Mouse (Mus musculus) R1 (cell line): ENCODE data around the gene Prkcb.

Source experiments
- DNase-seq: peaks from one replicate; pipeline ENCODE4 v3.0.0-alpha.2; 2018; ENCODE audit warnings: low read depth, low spot score

Prkcb gene

GRCm38 (mm10) chr7:122289243-122290111, 926 bp downstream of the Prkcb start:
- peak; percentile 54 for DNase-seq

DNA sequence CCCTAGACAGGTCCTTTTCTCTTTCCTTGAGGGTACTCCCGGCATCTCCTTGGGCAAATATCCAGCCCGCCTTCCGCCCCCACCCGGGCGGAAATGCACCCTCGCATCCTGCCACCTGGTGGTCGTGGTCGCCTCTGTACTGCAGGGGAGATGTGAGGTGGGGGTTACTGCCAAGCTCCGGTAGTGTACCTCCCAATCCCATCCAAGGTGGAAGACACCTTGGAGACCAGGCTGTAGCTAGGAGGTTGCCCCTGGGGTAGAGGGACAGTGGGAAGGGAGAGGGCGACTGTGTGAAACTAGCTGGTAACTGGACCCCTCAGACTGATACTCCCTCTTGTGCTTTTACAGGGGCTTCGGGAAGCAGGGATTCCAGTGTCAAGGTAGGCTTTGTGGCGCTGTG, 1.6 kb downstream of the Prkcb start:
- peak; percentile 19 for DNase-seq

DNA sequence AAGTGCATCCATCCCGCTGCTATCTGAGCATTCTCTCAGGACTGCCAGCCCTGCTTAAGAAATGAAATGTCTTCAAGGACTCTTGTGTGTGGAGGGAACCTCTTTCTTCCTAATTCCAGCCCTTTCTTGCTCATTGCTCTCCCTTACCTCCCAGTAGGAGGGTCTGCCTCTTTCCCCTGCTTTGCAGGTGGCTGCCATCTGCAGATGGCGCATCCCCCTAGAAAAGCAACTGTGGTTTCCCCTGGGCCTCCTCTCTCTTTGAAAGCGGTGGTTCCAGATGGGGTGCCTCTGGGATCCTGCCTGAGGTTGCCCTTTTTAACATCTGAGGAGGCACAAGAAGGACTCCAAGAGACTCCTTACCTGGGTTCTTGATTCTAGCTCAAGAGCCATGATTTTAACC, 2.2 kb downstream of the Prkcb start:
- DNase-seq = no peak

DNA sequence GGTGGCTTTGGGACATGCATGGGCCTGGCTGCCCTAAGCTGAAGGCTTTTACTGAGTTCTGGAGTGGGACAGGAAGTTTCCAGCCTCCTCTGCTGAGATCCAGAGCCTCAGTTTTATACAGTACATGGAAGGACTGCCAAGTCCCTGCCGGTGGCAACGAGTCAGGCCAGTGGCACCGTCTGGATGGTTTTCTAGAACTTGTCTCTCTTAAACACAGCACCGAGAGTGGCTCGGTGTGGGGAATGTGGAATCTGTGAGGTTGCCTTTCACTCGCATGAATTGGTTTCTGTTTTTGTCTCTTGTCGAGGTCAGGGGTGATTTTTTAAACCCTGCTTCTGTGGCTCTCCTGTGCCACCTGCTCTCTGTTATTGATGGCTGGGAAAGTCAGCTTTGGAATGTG, 3.6 kb downstream of the Prkcb start:
- no peak for DNase-seq

DNA sequence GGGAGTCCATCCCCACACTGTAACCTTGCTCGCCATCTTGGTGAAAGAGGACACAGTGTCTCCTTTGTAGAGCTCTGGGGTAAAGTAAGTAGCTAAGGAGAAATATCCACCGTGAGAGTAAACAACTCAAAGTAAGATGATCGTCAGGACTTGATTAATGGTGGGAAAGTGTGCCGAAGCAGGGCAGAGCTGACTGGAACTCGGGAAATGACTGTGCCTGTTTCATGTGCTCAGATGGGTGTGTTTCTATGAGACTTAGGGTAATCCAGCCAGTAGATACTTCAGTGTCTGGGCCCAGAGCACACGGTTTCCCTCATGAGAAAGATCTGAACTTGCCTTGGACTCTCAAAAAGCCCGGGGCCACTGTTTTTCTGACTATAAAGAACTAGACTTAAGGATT, 5.6 kb downstream of the Prkcb start:
- DNase-seq = no peak

DNA sequence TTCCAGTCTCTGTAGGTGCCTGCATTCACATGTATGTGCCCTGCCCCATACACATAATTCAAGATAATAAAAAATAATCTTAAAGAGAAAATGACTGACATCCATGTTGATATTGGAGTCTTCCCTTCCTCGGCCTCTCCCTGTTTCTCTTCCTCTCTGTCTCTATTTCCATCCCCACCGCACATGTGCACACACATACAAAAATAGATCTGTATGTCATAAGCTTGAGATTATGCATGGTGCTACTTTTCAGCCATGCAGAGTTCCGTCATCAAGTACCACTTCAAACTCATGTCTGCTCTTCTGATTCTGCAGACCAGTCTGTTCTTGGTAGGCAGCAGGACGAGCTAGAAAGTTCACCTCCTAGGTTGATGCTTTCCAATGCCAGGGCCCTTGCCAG, 6.8 kb downstream of the Prkcb start:
- DNase-seq = no peak

- DNase-seq = no peak
These were observed 7.8 kb downstream of the Prkcb start for GRCm38 (mm10) chr7:122296331-122296730.

DNA sequence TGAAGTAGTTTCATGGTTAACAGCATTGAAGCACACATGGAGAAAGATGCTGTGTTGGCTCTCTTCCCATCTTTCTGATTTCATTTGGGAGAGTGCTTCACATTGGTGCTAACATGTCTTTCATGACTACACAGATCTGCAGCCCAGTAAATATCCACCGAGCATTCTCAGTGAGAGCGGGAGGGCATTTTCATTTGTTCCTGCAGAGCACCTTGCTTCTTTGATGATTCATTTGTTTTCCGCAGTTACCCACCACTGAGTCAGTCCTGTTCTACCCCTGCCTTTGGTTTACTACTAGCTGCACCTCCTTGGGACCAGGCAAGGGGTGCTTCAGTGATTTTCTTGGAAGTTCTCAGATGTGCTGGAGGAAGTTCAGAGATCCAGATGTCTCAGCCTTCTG, 8.3 kb downstream of the Prkcb start:
- DNase-seq = no peak

DNA sequence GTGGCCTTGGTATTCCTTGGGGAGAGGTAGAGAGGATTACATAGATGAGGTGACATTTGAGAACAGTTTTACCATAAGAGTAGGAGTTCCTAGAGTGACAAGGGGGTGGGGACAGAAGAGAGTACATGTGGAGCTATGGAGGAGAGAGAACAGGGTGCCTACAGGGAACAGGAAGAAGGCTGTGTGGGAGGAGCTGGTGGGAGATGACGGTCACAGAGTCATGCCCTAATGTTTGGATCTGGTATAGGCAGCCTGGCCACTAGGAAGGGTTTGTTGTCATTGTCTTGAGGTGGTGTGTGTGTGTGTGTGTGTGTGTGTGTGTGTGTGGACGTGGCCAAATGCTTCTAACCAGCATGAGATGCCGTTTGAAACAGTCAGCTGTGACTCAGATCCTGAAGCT, 9.1 kb downstream of the Prkcb start:
- no peak for DNase-seq

DNA sequence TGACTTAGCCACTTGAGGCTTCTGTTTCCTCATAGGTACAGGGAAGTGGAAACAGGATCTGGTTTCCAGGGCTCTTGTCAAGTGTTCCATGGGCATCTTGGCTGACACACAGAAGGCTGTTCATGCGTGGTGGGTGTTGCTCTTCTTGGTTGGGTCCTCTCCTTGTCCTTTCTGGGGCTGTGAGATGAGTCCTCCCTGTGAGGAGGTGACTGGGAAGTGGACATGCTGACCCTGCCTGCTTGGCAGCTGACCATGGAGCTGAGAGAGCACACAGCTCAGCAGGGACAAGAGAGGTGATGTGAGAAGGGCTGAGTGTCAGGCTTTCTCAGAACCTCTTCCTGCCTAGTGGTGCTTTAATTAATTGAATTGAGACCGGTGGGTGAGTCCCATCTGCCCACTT, 10.2 kb downstream of the Prkcb start:
- no peak for DNase-seq

GRCm38 (mm10) chr7:122300538-122300937, 12.0 kb downstream of the Prkcb start:
- no peak for DNase-seq

DNA sequence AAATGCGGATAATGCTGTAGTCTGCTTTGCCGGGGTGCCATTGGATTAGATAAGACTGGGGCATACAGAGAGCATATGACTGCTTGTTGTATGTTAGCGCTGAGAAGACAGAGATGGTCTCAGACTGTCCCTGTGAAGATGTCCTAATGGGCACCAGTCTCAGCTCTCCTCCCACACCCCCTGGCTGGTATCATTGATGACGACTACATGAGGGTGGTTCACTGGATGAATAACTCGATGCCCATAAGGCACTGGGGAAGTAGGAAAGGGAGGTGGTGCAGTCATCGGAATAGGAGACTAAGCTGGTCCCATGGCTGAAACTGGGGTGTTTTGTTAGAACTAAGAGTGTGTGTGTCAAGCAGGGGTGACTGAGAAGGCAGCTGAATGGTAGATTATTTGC, 14.0 kb downstream of the Prkcb start:
- no peak for DNase-seq

DNA sequence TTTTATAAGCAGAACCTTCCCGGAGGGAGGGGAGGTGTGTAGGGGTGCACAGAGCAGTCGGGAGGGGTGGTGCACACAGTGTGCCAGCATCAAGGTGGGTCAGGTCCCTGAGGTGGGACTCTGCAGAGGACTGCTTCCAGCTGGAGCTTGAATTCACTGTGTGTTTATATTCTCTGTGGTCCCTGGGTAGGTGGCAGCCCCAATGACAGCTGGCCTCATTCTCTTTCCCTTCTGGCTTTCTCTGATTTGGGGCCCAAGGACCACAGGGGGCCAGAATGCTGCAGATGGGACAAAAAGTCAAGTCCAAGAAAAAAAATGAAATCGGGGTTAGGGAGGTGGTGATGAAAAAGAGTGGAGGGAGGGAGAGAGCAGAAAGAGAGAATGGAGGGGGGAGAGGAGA, 15.4 kb downstream of the Prkcb start:
- DNase-seq = no peak

DNA sequence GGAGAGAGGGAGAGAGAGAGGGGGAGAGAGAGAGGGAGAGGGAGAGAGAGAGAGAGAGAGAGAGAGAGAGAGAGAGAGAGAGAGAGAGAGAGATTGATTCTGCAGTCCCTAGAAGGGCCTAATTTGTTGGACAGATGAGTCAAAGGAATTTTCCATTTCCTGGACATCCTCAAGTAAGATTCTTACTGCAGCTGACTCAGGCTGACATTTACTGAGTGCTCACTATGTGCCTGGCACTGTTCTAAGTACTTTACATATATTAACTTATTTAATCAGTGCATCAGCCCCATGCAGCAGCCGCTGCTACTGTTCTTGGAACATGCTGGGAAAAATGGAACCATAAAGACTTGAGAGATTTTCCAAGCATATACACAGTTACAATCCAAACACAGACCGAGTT, 16.0 kb downstream of the Prkcb start:
- DNase-seq = no peak

GRCm38 (mm10) chr7:122307241-122307640, 18.7 kb downstream of the Prkcb start:
- DNase-seq = no peak

DNA sequence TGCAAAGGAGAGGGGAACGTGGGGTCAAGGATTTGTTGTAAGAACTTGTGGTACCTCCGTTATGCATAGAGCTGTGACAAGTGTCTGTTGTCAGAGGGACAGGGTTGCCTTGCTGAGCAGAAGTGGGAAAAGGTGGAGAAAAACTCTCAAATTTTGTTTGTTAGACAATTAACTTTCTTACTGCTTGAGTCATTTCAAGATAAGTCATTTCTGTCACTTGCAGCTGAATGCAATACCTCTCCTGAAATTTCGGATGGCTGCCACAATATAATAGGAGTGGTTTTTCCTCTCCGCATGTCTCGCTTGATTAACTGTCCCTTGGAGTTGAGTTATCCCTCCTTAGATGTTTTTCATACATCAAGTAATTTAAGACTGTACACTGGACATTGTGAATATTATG, 20.1 kb downstream of the Prkcb start:
- no peak for DNase-seq

DNA sequence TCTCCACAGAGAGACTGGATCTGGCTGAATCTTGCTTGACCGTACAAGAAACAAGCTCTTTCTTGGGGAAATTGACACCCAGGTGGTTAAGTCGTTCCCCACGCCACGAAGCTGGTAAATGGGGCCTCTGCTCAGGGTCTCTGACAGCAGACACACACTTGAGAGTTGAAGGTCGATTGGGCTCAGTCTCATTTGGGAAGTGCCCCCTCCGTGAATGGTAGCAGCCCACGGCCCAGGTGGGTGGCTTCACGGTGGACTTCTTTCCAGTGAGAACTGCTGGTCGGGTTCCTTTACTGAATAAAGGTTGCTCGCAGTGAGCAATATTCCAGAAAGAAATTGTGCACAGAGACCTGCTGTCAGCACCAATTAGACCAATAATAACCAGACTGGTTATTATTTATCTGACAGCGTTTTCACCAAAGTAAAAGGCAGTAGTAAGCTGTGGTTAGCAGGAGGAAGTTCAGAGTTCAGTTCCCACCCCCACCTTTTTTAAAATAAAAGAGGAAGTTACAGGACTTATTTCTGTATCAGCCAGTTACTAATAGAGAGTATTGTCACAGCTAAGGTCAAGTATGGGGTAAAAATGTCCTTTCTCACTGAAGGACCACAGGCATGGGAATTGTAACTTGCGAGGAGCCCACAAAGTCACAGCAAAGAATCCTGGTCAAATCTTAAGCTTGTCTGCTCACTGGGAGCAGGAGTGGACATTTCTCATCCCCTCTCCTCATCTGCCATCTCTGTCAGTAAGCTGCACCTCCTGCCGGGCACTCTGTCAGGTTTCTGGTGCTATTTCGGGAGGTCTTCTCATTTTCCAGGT, 21.6 kb downstream of the Prkcb start:
- DNase-seq = no peak

GRCm38 (mm10) chr7:122310726-122311018, 22.1 kb downstream of the Prkcb start:
- no peak for DNase-seq

DNA sequence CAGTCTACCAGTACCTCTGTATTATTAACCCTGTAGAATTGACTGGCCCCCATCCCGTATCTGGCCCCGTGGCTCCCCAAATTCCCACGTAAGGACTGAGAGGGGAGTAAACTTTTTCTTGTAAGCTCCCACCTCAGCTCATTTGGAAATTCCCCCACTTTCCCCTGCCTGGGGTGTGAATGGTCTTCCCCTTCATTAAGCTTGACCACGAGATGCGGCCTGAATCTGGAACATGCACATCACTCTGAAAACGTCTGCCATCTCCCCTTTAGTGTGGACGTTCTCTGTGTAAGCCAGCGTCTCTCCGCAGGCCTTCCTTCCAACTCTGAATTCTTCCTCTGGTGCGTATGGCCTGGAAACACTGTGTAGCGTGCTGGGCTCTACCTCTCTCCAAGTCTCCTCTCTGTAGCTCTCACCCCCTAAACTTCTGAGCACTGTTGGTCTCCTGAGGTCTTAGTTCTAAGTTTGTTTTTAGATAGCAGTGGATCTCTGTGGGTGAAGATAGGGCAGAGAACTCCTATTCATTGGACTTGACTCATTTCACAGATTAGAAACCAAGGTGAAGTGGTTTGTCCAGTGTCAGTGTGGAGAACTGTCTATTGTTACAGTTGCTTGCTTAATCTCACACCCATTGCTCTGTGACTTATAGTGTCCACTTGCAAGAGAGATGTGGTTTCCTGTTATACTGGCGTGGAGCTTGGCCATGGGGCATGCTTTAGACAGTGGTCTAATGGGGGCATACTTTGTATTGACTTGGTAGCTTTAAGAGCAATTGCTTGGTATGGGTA, 25.3 kb downstream of the Prkcb start:
- DNase-seq = no peak

DNA sequence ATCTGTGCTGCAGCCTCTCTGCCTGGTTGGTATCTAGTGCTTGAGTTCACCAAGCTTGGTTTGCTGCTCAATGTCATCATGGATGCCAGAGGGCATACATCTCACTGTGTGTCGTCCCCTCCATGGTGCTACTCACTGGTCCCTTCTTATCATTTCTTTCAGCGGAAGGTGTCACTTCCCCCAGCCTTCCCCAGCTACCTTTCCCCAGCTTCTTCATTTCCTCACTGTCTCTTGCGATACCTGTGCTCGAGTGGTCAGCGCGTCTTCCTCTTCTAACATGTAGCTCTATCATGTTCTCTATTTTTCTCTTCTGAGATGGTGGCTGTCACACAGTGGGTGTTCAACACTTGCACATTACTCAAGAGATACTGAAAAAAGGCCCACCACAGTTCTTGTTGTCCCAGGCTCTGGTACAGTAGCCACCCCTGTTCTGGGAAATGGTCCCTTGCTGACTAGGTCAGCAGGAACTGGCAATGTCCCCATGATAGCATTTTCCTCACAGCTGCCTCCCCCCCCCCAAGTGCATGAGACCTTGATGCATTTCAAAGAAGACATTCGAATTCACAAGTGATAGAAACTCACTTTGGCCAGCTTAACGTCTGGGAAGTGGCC, 27.3 kb downstream of the Prkcb start:
- DNase-seq = no peak

- no peak for DNase-seq
These were observed 28.1 kb downstream of the Prkcb start for GRCm38 (mm10) chr7:122316681-122317080.

- DNase-seq = no peak
These were observed 28.9 kb downstream of the Prkcb start for GRCm38 (mm10) chr7:122317485-122317884.
